Mouse (Mus musculus) midbrain, embryonic 15.5 days (tissue): ENCODE measurements around the gene Atp2b2. TPM values are rescaled to one million over a fixed set of nuclear protein-coding genes. Genes with fewer than 3 reads are reported as not detected.
A peak's percentile ranks its signal among the peaks of the same experiment; 100 is the strongest.

Source experiments
- ATAC-seq: fragments of 200-750 bp; cut with Nextera tagmentation; replicated peaks from 2 replicates; pipeline ENCODE4 v1.8.0; 2017; ENCODE audit warnings: moderate TSS enrichment
- H3K27ac ChIP-seq: fragments of 300-500 bp; sonication (generic); 2 replicates; pipeline ENCODE4 v1.5.1; 2015; ENCODE audit warnings: mild to moderate bottlenecking, inconsistent platforms
- H3K27me3 ChIP-seq: fragments of 300-500 bp; sonication (generic); replicated peaks from 2 replicates; pipeline ENCODE4 v1.6.1; 2015; ENCODE audit warnings: inconsistent platforms
- H3K36me3 ChIP-seq: fragments of 300-500 bp; sonication (generic); replicated peaks from 2 replicates; pipeline ENCODE4 v1.6.1; 2015; ENCODE audit warnings: inconsistent platforms
- H3K4me1 ChIP-seq: fragments of 300-500 bp; sonication (generic); 2 replicates; pipeline ENCODE4 v1.6.1; 2015; ENCODE audit warnings: inconsistent platforms
- H3K4me2 ChIP-seq: fragments of 300-500 bp; sonication (generic); 2 replicates; pipeline ENCODE4 v1.6.1; 2015; ENCODE audit warnings: inconsistent platforms, mild to moderate bottlenecking, moderate library complexity
- H3K4me3 ChIP-seq: fragments of 300-500 bp; sonication (generic); 2 replicates; pipeline ENCODE4 v1.5.1; 2015; ENCODE audit warnings: mild to moderate bottlenecking, inconsistent platforms
- H3K9ac ChIP-seq: fragments of 300-500 bp; sonication (generic); 2 replicates; pipeline ENCODE4 v1.6.1; 2015; ENCODE audit warnings: mild to moderate bottlenecking, inconsistent platforms
- H3K9me3 ChIP-seq: fragments of 300-500 bp; sonication (generic); 2 replicates; pipeline ENCODE4 v1.6.1; 2016; ENCODE audit warnings: inconsistent platforms
- WGBS: fragments of 180-500 bp; shearing (Covaris S2); methylation state at CpG from one replicate; pipeline ENCODE4 v1.1.7; 2015; ENCODE audit warnings: mixed read lengths; 5-methylcytosine and 5-hydroxymethylcytosine counted together
- polyA plus RNA-seq: library from polyadenylated mRNA; unstranded; fragments of >200 nt; fragmentation: Nextera tagmentation; extraction: Ambion mirVana; gene quantifications from 2 replicates; pipeline ENCODE4 v1.2.1, GENCODE M21; 2015

Atp2b2 gene
- polyA plus RNA-seq, 1 experiment from 2014 or later, result 25.9 TPM

GRCm38 (mm10) chr6:114055311-114055710 is 12.9 kb upstream of the Atp2b2 start:
- Histone ChIP-seq H3K9me3 (no peaks in the 10 kb centered on the region), H3K27me3 (no peaks in the 10 kb centered on the region), H3K36me3 (no peaks in the 10 kb centered on the region), H3K27ac (no peak overlapping the region), H3K4me2 (no peak overlapping the region), H3K9ac (no peak overlapping the region), H3K4me1 (no peaks in the 10 kb centered on the region), H3K4me3 (no peak overlapping the region)
- 81% methylated on average over 7 of the region's 7 CpGs for WGBS
- ATAC-seq, result no peak

- H3K4me1 ChIP-seq, result peaks cover 7% of the 10 kb centered on the region; the same call in 1 of the 2 replicates
- no peak overlapping the region for H3K9ac ChIP-seq
- H3K4me3 ChIP-seq, result no peak overlapping the region
- no peaks in the 10 kb centered on the region for H3K36me3 ChIP-seq
- H3K27ac ChIP-seq, result no peak overlapping the region
- H3K27me3 ChIP-seq, result peaks cover 33% of the 10 kb centered on the region
- 79% methylated on average over 8 of the region's 8 CpGs for WGBS
- H3K9me3 ChIP-seq, result no peaks in the 10 kb centered on the region
- no peak for ATAC-seq
- no peak overlapping the region for H3K4me2 ChIP-seq
These were observed 2.5 kb upstream of the Atp2b2 start for GRCm38 (mm10) chr6:114044962-114045361.

- peaks cover 7% of the 10 kb centered on the region; the same call in 1 of the 2 replicates for H3K4me1 ChIP-seq
- ATAC-seq, result no peak
- no peak overlapping the region for H3K27ac ChIP-seq
- no peak overlapping the region for H3K4me2 ChIP-seq
- H3K9me3 ChIP-seq, result no peaks in the 10 kb centered on the region
- WGBS, result 92% methylated on average over 7 of the region's 7 CpGs
- H3K27me3 ChIP-seq, result peaks cover 33% of the 10 kb centered on the region
- no peak overlapping the region for H3K9ac ChIP-seq
- H3K36me3 ChIP-seq, result no peaks in the 10 kb centered on the region
- no peak overlapping the region for H3K4me3 ChIP-seq
These were observed 423 bp upstream of the Atp2b2 start for GRCm38 (mm10) chr6:114042836-114043235.

DNA sequence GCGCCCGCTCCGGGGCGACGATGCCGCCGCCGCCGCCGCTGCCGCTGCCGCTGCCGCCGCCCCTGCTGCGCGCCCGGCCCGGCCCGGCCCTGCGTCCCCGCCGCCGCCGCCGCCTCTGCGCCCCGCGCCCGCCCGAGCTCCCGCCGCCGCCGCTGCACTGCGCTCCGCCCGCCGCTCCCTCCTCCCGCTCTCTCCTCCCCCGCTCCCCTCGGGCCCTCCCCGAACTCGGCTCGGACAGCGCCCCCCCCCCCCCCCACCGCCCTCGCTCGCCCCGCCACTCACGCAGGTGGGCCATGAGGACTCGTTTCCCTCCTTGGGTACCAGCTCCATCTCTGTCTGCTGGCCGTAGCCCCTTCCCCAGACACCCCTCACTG is 515 bp downstream of the Atp2b2 start:
- H3K4me2 ChIP-seq, result peak overlapping the region; percentile 94
- peak overlapping the region; percentile 78 for H3K9ac ChIP-seq
- peaks cover 7% of the 10 kb centered on the region; the same call in 1 of the 2 replicates for H3K4me1 ChIP-seq
- WGBS, result 5% methylated on average over 7 of the region's 52 CpGs
- ATAC-seq, result peak; percentile 55
- no peak overlapping the region for H3K27ac ChIP-seq
- no peaks in the 10 kb centered on the region for H3K36me3 ChIP-seq
- peaks cover 33% of the 10 kb centered on the region for H3K27me3 ChIP-seq
- no peaks in the 10 kb centered on the region for H3K9me3 ChIP-seq
- peak overlapping the region; percentile 69 for H3K4me3 ChIP-seq

DNA sequence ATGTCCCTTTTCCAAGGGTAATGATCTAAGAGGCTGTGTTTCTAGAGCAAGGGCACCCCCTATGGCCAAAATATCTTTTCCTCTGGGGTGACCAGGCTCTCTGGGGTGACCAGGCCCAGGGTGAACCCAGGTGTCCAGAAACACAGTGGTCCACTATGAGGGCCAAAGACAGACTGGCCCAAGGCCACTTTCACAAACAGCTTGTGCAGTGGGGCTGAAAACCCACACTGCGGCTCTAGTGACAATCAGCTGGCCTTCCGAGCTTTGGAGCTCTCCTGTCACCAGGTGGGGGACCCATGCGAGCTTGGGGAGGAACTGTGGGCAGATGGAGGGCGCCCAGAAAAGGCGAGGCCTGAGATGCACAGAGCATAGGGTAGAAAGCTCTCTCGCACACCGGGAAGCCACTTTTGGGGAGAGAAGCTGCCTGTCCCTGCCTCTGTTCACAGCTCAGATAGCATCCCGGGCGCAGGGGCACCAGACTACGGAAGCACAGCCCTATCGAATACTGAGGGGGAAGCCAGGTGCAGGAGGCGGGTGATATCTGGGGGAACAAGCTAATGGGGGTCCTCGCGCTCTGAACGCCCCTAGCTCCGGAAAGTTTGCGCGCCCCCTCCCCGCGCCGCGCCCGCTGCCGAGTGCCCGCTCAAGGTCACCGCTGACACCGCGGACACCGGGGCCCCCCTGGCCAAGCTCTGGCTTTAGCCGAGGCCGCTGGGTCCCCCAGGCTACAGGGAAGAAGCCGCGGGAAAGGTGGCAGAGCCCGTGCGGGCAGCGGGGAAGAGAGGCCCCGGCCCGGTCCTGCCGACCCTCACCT is 1.1 kb downstream of the Atp2b2 start:
- Histone ChIP-seq H3K4me1 (peaks cover 7% of the 10 kb centered on the region; the same call in 1 of the 2 replicates), H3K9ac (peak overlapping the region; percentile 78), H3K36me3 (no peaks in the 10 kb centered on the region), H3K27ac (no peak overlapping the region), H3K9me3 (no peaks in the 10 kb centered on the region), H3K27me3 (peaks cover 33% of the 10 kb centered on the region), H3K4me3 (peak overlapping the region; percentile 69), H3K4me2 (peak overlapping the region; percentile 94)
- peak; percentile 57 for ATAC-seq
- 2% methylated on average over 39 of the region's 39 CpGs for WGBS

GRCm38 (mm10) chr6:114035704-114036103 is 6.7 kb downstream of the Atp2b2 start:
- Histone ChIP-seq H3K9me3 (no peaks in the 10 kb centered on the region), H3K36me3 (no peaks in the 10 kb centered on the region), H3K27me3 (peaks cover 5% of the 10 kb centered on the region; the same call in 1 of the 2 replicates), H3K9ac (no peak overlapping the region), H3K27ac (no peak overlapping the region), H3K4me2 (no peak overlapping the region), H3K4me1 (no peaks in the 10 kb centered on the region), H3K4me3 (no peak overlapping the region)
- WGBS, result 41% methylated on average over 3 of the region's 3 CpGs
- no peak for ATAC-seq

DNA sequence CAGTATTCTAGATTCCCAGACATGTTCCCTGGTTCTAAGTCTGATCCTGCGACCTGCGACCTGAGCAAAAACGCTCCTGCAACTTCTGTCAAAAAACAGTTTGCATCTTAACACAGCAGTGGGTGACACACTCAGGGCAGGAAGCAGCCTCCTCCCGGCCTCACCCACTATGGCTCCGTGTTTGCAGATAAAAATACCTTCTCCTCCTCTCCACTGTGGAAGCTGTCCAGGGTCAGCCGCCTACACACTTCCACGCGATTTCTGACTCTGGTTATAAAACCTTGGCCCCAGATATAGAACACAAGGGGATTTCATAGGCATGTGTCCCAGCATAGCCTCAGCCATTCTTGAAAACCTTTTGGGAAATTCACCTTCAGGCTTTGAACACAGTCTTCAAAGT is 9.6 kb downstream of the Atp2b2 start:
- H3K4me3 ChIP-seq, result no peak overlapping the region
- H3K27ac ChIP-seq, result no peak overlapping the region
- 83% methylated on average over 8 of the region's 8 CpGs for WGBS
- H3K9ac ChIP-seq, result no peak overlapping the region
- H3K36me3 ChIP-seq, result no peaks in the 10 kb centered on the region
- no peak for ATAC-seq
- no peaks in the 10 kb centered on the region for H3K27me3 ChIP-seq
- H3K9me3 ChIP-seq, result no peaks in the 10 kb centered on the region
- H3K4me2 ChIP-seq, result no peak overlapping the region
- H3K4me1 ChIP-seq, result no peaks in the 10 kb centered on the region

- no peaks in the 10 kb centered on the region for H3K36me3 ChIP-seq
- WGBS, result 63% methylated on average over 2 of the region's 2 CpGs
- no peaks in the 10 kb centered on the region for H3K4me1 ChIP-seq
- H3K9me3 ChIP-seq, result no peaks in the 10 kb centered on the region
- no peak overlapping the region for H3K4me2 ChIP-seq
- ATAC-seq, result no peak
- no peak overlapping the region for H3K4me3 ChIP-seq
- no peaks in the 10 kb centered on the region for H3K27me3 ChIP-seq
- H3K27ac ChIP-seq, result no peak overlapping the region
- H3K9ac ChIP-seq, result no peak overlapping the region
These were observed 18.6 kb downstream of the Atp2b2 start for GRCm38 (mm10) chr6:114023794-114024193.

DNA sequence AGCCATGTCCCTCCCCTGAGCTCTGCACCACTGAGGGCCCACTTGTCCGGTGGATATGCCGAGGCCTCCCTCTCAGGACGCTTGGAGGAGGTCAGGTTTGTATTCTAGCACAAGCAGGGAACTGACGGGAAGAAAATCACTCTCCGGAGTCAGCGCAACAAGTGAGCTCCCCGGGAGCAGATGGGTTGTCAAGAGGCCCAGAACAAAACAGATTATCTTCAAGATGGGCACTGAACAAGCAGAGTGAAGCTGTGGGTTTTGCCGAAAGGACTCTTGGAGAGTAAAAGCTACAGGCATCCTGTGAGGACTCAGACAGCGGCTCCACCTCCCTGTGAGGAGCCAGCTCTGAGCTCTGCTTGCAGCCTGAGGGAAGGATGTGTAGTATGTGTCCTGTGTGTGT is 20.3 kb downstream of the Atp2b2 start:
- no peaks in the 10 kb centered on the region for H3K4me1 ChIP-seq
- no peak overlapping the region for H3K9ac ChIP-seq
- H3K36me3 ChIP-seq, result no peaks in the 10 kb centered on the region
- no peak overlapping the region for H3K4me3 ChIP-seq
- no peak overlapping the region for H3K27ac ChIP-seq
- no peak for ATAC-seq
- no peak overlapping the region for H3K4me2 ChIP-seq
- 76% methylated on average over 9 of the region's 9 CpGs for WGBS
- no peaks in the 10 kb centered on the region for H3K9me3 ChIP-seq
- H3K27me3 ChIP-seq, result no peaks in the 10 kb centered on the region

DNA sequence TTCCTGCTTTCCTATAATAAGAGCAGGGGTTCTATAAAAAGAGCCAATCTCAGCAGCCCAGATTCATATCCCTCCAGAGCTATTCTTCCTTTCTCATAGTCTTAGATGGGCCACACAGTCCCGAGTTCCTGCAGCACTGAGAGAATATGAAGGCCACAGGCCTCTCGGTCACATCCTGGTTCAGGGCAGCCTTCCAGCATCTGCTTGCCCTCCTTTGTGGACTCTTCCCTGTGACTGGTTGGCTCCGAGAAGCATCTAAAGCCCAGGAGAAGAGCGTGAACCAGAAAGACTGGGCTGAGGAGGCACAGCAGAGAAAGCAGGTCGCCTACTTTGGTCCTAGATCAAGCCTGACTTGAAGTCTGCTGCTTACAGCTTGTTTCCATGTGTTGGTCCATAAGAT is 28.6 kb downstream of the Atp2b2 start:
- H3K36me3 ChIP-seq, result no peaks in the 10 kb centered on the region

DNA sequence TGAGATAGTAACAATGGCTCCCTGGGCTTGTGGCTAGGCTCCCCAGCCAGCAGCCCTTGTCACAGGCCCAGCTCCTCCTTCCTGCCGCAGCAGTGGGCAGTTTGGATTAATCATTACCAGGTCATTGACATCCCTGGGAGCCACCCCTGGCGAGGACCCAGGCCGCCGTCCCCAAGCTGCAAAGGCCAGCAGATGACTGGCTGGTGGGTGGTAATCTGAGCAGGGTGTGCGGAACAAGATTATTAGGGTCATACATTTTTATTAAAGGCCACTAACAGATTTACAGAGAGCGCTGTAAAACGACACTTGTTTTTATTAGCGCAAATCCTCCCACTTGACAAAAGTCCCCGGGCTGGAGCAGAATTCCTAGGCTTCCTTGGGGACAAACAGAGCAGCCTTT is 29.6 kb downstream of the Atp2b2 start:
- Histone ChIP-seq H3K4me3 (no peak overlapping the region), H3K36me3 (no peaks in the 10 kb centered on the region), H3K4me2 (no peak overlapping the region), H3K4me1 (no peaks in the 10 kb centered on the region), H3K27me3 (no peaks in the 10 kb centered on the region), H3K27ac (no peak overlapping the region), H3K9me3 (no peaks in the 10 kb centered on the region), H3K9ac (no peak overlapping the region)
- WGBS, result 32% methylated on average over 9 of the region's 9 CpGs
- ATAC-seq, result no peak

More for the DNA sequence above, 28.6 kb downstream of the Atp2b2 start:
- H3K27me3 ChIP-seq, result no peaks in the 10 kb centered on the region
- H3K9me3 ChIP-seq, result no peaks in the 10 kb centered on the region
- H3K4me2 ChIP-seq, result no peak overlapping the region
- no peak overlapping the region for H3K4me3 ChIP-seq
- H3K27ac ChIP-seq, result no peak overlapping the region
- H3K4me1 ChIP-seq, result no peaks in the 10 kb centered on the region
- no peak for ATAC-seq
- H3K9ac ChIP-seq, result no peak overlapping the region
- 80% methylated on average over 5 of the region's 5 CpGs for WGBS

DNA sequence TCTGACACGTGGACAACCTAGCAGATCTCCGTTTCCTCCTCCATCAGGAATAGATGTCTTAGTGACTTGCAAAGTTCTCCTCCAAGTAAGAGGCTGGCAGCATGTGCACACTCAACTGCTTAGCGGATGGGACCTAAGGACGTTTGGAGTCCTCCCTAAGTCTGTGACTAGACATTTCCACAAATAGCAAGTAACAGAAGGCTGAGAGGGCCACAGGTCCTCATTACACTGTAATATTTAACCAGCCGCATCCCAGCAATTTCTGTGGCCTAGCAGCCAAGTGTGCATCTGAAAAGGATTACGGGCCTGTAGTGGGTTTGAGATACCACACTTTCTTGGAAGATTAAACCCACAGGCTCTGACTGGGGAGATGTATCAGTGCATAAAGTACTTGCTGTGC is 30.4 kb downstream of the Atp2b2 start:
- no peak for ATAC-seq
- Histone ChIP-seq H3K9me3 (no peaks in the 10 kb centered on the region), H3K27me3 (no peaks in the 10 kb centered on the region), H3K4me2 (no peak overlapping the region), H3K36me3 (no peaks in the 10 kb centered on the region), H3K27ac (no peak overlapping the region), H3K9ac (no peak overlapping the region), H3K4me3 (no peak overlapping the region), H3K4me1 (no peaks in the 10 kb centered on the region)
- WGBS, result 88% methylated on average over 6 of the region's 6 CpGs

DNA sequence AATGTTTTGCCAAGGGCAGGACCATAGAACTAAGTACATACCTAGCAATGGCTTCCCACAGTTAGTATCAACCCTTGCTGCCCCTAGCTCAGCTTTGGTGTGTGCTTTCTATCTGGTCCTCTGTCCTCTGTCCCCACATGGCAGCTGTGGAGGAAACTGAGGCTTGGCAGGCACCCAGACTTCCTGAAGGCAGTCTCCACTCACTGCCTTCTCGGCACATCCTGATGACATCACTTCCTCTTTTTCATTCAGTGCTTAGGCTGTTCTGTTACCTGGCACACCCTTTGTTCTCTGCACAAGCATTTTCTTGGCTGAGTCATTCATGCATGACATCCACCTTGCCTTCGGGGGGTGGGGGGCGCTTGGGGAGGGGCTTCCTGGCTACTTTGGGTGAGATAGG is 38.6 kb downstream of the Atp2b2 start:
- Histone ChIP-seq H3K36me3 (no peaks in the 10 kb centered on the region), H3K4me2 (no peak overlapping the region), H3K9me3 (no peaks in the 10 kb centered on the region), H3K9ac (no peak overlapping the region), H3K4me3 (no peak overlapping the region), H3K27me3 (no peaks in the 10 kb centered on the region), H3K4me1 (no peaks in the 10 kb centered on the region), H3K27ac (no peak overlapping the region)
- no peak for ATAC-seq
- WGBS, result 69% methylated on average over 3 of the region's 3 CpGs
